ENCODE assay signal across 7 mouse cellular contexts in genomic region chr8:92827243-92828034, GRCm38 (mm10). TPM values are rescaled to one million over a fixed set of nuclear protein-coding genes. Genes with fewer than 3 reads are reported as not detected.
DNase-seq lines count a peak whose midpoint lies in the region; ATAC-seq lines count a peak whose summit lies in the region.

TSS of gene Mmp2 (plus strand) at chr8:92827291.

- peak within 1 kb of the TSS; percentile 72 for H3K4me2 ChIP-seq in embryonic facial prominence, embryonic 15.5 days (replicated peaks)
- peak within 1 kb of the TSS; percentile 66 for H3K4me2 ChIP-seq in heart, embryonic 15.5 days
- peak within 1 kb of the TSS; percentile 79 for H3K4me2 ChIP-seq in limb, embryonic 11.5 days (ENCODE audit: low read depth, severe bottlenecking)
- peak within 1 kb of the TSS; percentile 81 for H3K4me2 ChIP-seq in midbrain, embryonic 12.5 days (replicated peaks)

- H3K4me1 ChIP-seq in embryonic facial prominence, embryonic 15.5 days = peaks cover 35% of the 10 kb centered on the region
- H3K4me1 ChIP-seq in heart, embryonic 15.5 days (replicated peaks) = peaks cover 14% of the 10 kb centered on the region
- H3K4me1 ChIP-seq in limb, embryonic 11.5 days (ENCODE audit: control insufficient read depth, insufficient read depth, low read length) = no peaks in the 10 kb centered on the region
- peaks cover 13% of the 10 kb centered on the region for H3K4me1 ChIP-seq in midbrain, embryonic 12.5 days

- H3K27ac ChIP-seq in embryonic facial prominence, embryonic 15.5 days (replicated peaks) = peak within 1 kb of the TSS; percentile 97
- H3K27ac ChIP-seq in heart, embryonic 15.5 days = peak within 1 kb of the TSS; percentile 77
- peak within 1 kb of the TSS; percentile 93 for H3K27ac ChIP-seq in limb, embryonic 11.5 days (replicated peaks; ENCODE audit: low read depth, low read length)
- no peak within 1 kb of the TSS for H3K27ac ChIP-seq in midbrain, embryonic 12.5 days (replicated peaks)

- H3K27me3 ChIP-seq in embryonic facial prominence, embryonic 15.5 days = no peaks in the 10 kb centered on the region
- peaks cover 25% of the 10 kb centered on the region for H3K27me3 ChIP-seq in heart, embryonic 15.5 days
- no peaks in the 10 kb centered on the region for H3K27me3 ChIP-seq in limb, embryonic 11.5 days (ENCODE audit: control insufficient read depth, insufficient read depth, low read length)
- H3K27me3 ChIP-seq in midbrain, embryonic 12.5 days = peaks cover 28% of the 10 kb centered on the region

- no peak for DNase-seq in adrenal gland, postnatal 25 days
- peak; percentile 89 for DNase-seq in limb, embryonic 11.5 days (ENCODE audit: low spot score)
- no peak for DNase-seq in frontal cortex, postnatal 10 days (ENCODE audit: low spot score in 2 of 2)
- DNase-seq in spleen, postnatal 10 days (ENCODE audit: low spot score in 2 of 2) = no peak

- ATAC-seq in embryonic facial prominence, embryonic 15.5 days (ENCODE audit: insufficient number of reproducible peaks, low FRiP score, low TSS enrichment, low read depth) = peak; percentile 82
- peak; percentile 68 for ATAC-seq in heart, embryonic 15.5 days (replicated peaks; ENCODE audit: insufficient number of reproducible peaks, insufficient read depth, low FRiP score, low read depth)
- ATAC-seq in limb, embryonic 11.5 days (ENCODE audit: insufficient number of reproducible peaks, low FRiP score, low TSS enrichment, low read depth) = peak; percentile 91
- ATAC-seq in midbrain, embryonic 12.5 days (ENCODE audit: low FRiP score, low read depth) = peak; percentile 44; the same call in 1 of the 2 replicates

- WGBS in embryonic facial prominence, embryonic 15.5 days = 1% methylated on average over 37 of the region's 37 CpGs
- 1% methylated on average over 36 of the region's 37 CpGs for WGBS in heart, embryonic 15.5 days
- under 1% methylated on average over 37 of the region's 37 CpGs for WGBS in limb, embryonic 11.5 days
- 2% methylated on average over 37 of the region's 37 CpGs for WGBS in midbrain, embryonic 12.5 days

- H3K36me3 ChIP-seq in embryonic facial prominence, embryonic 15.5 days = peaks cover 14% of the 10 kb centered on the region
- no peaks in the 10 kb centered on the region; the same call in 1 of the 2 replicates for H3K36me3 ChIP-seq in heart, embryonic 15.5 days
- H3K36me3 ChIP-seq in limb, embryonic 11.5 days (ENCODE audit: control insufficient read depth, insufficient read depth, low read length) = no peaks in the 10 kb centered on the region; the same call in 1 of the 2 replicates
- no peaks in the 10 kb centered on the region for H3K36me3 ChIP-seq in midbrain, embryonic 12.5 days

- H3K9ac ChIP-seq in embryonic facial prominence, embryonic 15.5 days = peak within 1 kb of the TSS; percentile 65
- H3K9ac ChIP-seq in heart, embryonic 15.5 days = peak within 1 kb of the TSS; percentile 51
- peak within 1 kb of the TSS; percentile 91 for H3K9ac ChIP-seq in limb, embryonic 11.5 days (ENCODE audit: low read length)
- peak within 1 kb of the TSS; percentile 64 for H3K9ac ChIP-seq in midbrain, embryonic 12.5 days (replicated peaks)

- no peaks in the 10 kb centered on the region for H3K9me3 ChIP-seq in embryonic facial prominence, embryonic 15.5 days (replicated peaks)
- no peaks in the 10 kb centered on the region for H3K9me3 ChIP-seq in heart, embryonic 15.5 days (replicated peaks)
- no peaks in the 10 kb centered on the region for H3K9me3 ChIP-seq in limb, embryonic 11.5 days (ENCODE audit: control insufficient read depth, low read length)
- no peaks in the 10 kb centered on the region for H3K9me3 ChIP-seq in midbrain, embryonic 12.5 days

- peak within 1 kb of the TSS; percentile 65 for H3K4me3 ChIP-seq in embryonic facial prominence, embryonic 15.5 days (replicated peaks)
- peak within 1 kb of the TSS; percentile 49 for H3K4me3 ChIP-seq in heart, embryonic 15.5 days
- peak within 1 kb of the TSS; percentile 66 for H3K4me3 ChIP-seq in limb, embryonic 11.5 days (ENCODE audit: low read depth, low read length)
- H3K4me3 ChIP-seq in midbrain, embryonic 12.5 days = peak within 1 kb of the TSS; percentile 47

RNA-seq across cellular contexts. Expression of gene Mmp2, which starts in this region (rescaled TPM):
- total RNA-seq in adrenal gland, postnatal 25 days (2021) = 16.8 TPM in 2 replicates
- 350 and 362 TPM in 2 replicates for polyA plus RNA-seq in embryonic facial prominence, embryonic 15.5 days (2015; fragmentation: Nextera tagmentation; extraction: Ambion mirVana)
- polyA plus RNA-seq in heart, embryonic 15.5 days (2015; fragmentation: Nextera tagmentation; extraction: Ambion mirVana) = 112 and 153 TPM in 2 replicates
- polyA plus RNA-seq in limb, embryonic 11.5 days (2014; fragmentation: Nextera tagmentation; extraction: Ambion mirVana) = 237 and 252 TPM in 2 replicates
- 45.6 and 63.9 TPM in 2 replicates for polyA plus RNA-seq in midbrain, embryonic 12.5 days (2016; fragmentation: Nextera tagmentation; extraction: Ambion mirVana)
